Mouse (Mus musculus) lung, embryonic 15.5 days (tissue): ENCODE measurements around the gene Klhl40. TPM values are rescaled to one million over a fixed set of nuclear protein-coding genes. Genes with fewer than 3 reads are reported as not detected.

Experiments used
- ATAC-seq: fragments of 200-750 bp; cut with Nextera tagmentation; 2 replicates; pipeline ENCODE4 v1.8.0; 2017; ENCODE audit warnings: moderate number of reproducible peaks, borderline replicate concordance; ENCODE audit not compliant: low FRiP score, low TSS enrichment; ENCODE audit errors: extremely low read depth
- H3K27ac ChIP-seq: fragments of 300-500 bp; sonication (generic); 2 replicates; pipeline ENCODE4 v1.5.1; 2015; ENCODE audit warnings: moderate library complexity, mild to moderate bottlenecking, inconsistent platforms
- H3K27me3 ChIP-seq: fragments of 300-500 bp; sonication (generic); 2 replicates; pipeline ENCODE4 v1.6.1; 2015; ENCODE audit warnings: inconsistent platforms
- H3K36me3 ChIP-seq: fragments of 300-500 bp; sonication (generic); 2 replicates; pipeline ENCODE4 v1.6.1; 2015; ENCODE audit warnings: inconsistent platforms
- H3K4me1 ChIP-seq: fragments of 300-500 bp; sonication (generic); 2 replicates; pipeline ENCODE4 v1.6.1; 2015; ENCODE audit warnings: inconsistent platforms
- H3K4me2 ChIP-seq: fragments of 300-500 bp; sonication (generic); 2 replicates; pipeline ENCODE4 v1.6.1; 2015; ENCODE audit warnings: inconsistent platforms, mild to moderate bottlenecking, moderate library complexity
- H3K4me3 ChIP-seq: fragments of 300-500 bp; sonication (generic); 2 replicates; pipeline ENCODE4 v1.5.1; 2015; ENCODE audit warnings: mild to moderate bottlenecking, inconsistent platforms
- H3K9ac ChIP-seq: fragments of 300-500 bp; sonication (generic); 2 replicates; pipeline ENCODE4 v1.6.1; 2015; ENCODE audit warnings: inconsistent platforms
- H3K9me3 ChIP-seq: fragments of 300-500 bp; sonication (generic); 2 replicates; pipeline ENCODE4 v1.6.1; 2016; ENCODE audit warnings: inconsistent platforms
- WGBS: fragments of 180-500 bp; shearing (Covaris S2); methylation state at CpG from one replicate; pipeline ENCODE4 v1.1.7; 2015; 5-methylcytosine and 5-hydroxymethylcytosine counted together
- polyA plus RNA-seq: library from polyadenylated mRNA; unstranded; fragments of >200 nt; fragmentation: Nextera tagmentation; extraction: Ambion mirVana; gene quantifications from 2 replicates; pipeline ENCODE4 v1.2.1, GENCODE M21; 2015

The Klhl40 gene
- polyA plus RNA-seq, 1 experiment from 2014 or later: 0.47 TPM

GRCm38 (mm10) chr9:121760271-121761090 lies 16.9 kb upstream of the Klhl40 start:
- peak overlapping the region; percentile 96 for H3K4me2 ChIP-seq
- WGBS: 2% methylated on average over 43 of the region's 43 CpGs
- H3K4me3 ChIP-seq: peak overlapping the region; percentile 72
- no peaks in the 10 kb centered on the region for H3K27me3 ChIP-seq
- H3K4me1 ChIP-seq: peaks cover 46% of the 10 kb centered on the region
- H3K27ac ChIP-seq: peak overlapping the region; percentile 94
- peak; percentile 68 for ATAC-seq
- peaks cover 40% of the 10 kb centered on the region for H3K36me3 ChIP-seq
- H3K9me3 ChIP-seq: no peaks in the 10 kb centered on the region
- peak overlapping the region; percentile 94 for H3K9ac ChIP-seq

- peak overlapping the region; percentile 94 for H3K27ac ChIP-seq
- peaks cover 46% of the 10 kb centered on the region for H3K4me1 ChIP-seq
- H3K4me2 ChIP-seq: peak overlapping the region; percentile 96
- no peaks in the 10 kb centered on the region for H3K9me3 ChIP-seq
- peak overlapping the region; percentile 72 for H3K4me3 ChIP-seq
- H3K36me3 ChIP-seq: peaks cover 40% of the 10 kb centered on the region
- H3K9ac ChIP-seq: peak overlapping the region; percentile 94; the same call in 1 of the 2 replicates
- 53% methylated on average over 10 of the region's 10 CpGs for WGBS
- no peak for ATAC-seq
- no peaks in the 10 kb centered on the region for H3K27me3 ChIP-seq
Measured at GRCm38 (mm10) chr9:121761091-121761665, 16.2 kb upstream of the Klhl40 start.

GRCm38 (mm10) chr9:121761787-121762186 lies 15.6 kb upstream of the Klhl40 start:
- Histone ChIP-seq H3K9me3 (no peaks in the 10 kb centered on the region), H3K27me3 (no peaks in the 10 kb centered on the region), H3K27ac (no peak overlapping the region), H3K4me2 (no peak overlapping the region), H3K9ac (no peak overlapping the region), H3K4me3 (no peak overlapping the region), H3K4me1 (peaks cover 46% of the 10 kb centered on the region), H3K36me3 (peaks cover 43% of the 10 kb centered on the region)
- ATAC-seq: no peak
- 62% methylated on average over 8 of the region's 8 CpGs for WGBS

- no peak for ATAC-seq
- Histone ChIP-seq H3K4me2 (no peak overlapping the region), H3K27ac (no peak overlapping the region), H3K9ac (no peak overlapping the region), H3K4me1 (peaks cover 46% of the 10 kb centered on the region), H3K4me3 (no peak overlapping the region), H3K36me3 (peaks cover 46% of the 10 kb centered on the region), H3K9me3 (no peaks in the 10 kb centered on the region), H3K27me3 (no peaks in the 10 kb centered on the region)
- 86% methylated on average over 10 of the region's 10 CpGs for WGBS
Measured at GRCm38 (mm10) chr9:121762248-121762647, 15.2 kb upstream of the Klhl40 start.

- H3K27ac ChIP-seq: no peak overlapping the region
- H3K4me3 ChIP-seq: no peak overlapping the region
- no peak for ATAC-seq
- 81% methylated on average over 25 of the region's 25 CpGs for WGBS
- no peaks in the 10 kb centered on the region for H3K9me3 ChIP-seq
- peaks cover 49% of the 10 kb centered on the region for H3K36me3 ChIP-seq
- H3K27me3 ChIP-seq: no peaks in the 10 kb centered on the region
- peaks cover 46% of the 10 kb centered on the region for H3K4me1 ChIP-seq
- H3K4me2 ChIP-seq: no peak overlapping the region
- H3K9ac ChIP-seq: no peak overlapping the region
Measured at GRCm38 (mm10) chr9:121762761-121763160, 14.6 kb upstream of the Klhl40 start.

- Histone ChIP-seq H3K27me3 (no peaks in the 10 kb centered on the region), H3K36me3 (peaks cover 57% of the 10 kb centered on the region), H3K27ac (no peak overlapping the region), H3K4me3 (no peak overlapping the region), H3K4me2 (no peak overlapping the region), H3K9ac (no peak overlapping the region), H3K4me1 (peaks cover 36% of the 10 kb centered on the region), H3K9me3 (no peaks in the 10 kb centered on the region)
- WGBS: 72% methylated on average over 19 of the region's 19 CpGs
- ATAC-seq: no peak
Measured at GRCm38 (mm10) chr9:121763716-121764115, 13.7 kb upstream of the Klhl40 start.

- Histone ChIP-seq H3K27ac (peak overlapping the region; percentile 32), H3K9me3 (no peaks in the 10 kb centered on the region), H3K4me2 (no peak overlapping the region), H3K27me3 (no peaks in the 10 kb centered on the region), H3K36me3 (peaks cover 57% of the 10 kb centered on the region), H3K9ac (no peak overlapping the region), H3K4me3 (no peak overlapping the region), H3K4me1 (peaks cover 31% of the 10 kb centered on the region)
- 75% methylated on average over 16 of the region's 16 CpGs for WGBS
- ATAC-seq: no peak
Measured at GRCm38 (mm10) chr9:121765166-121765855, 12.1 kb upstream of the Klhl40 start.

- Histone ChIP-seq H3K27ac (no peak overlapping the region), H3K4me2 (no peak overlapping the region), H3K9me3 (no peaks in the 10 kb centered on the region), H3K9ac (no peak overlapping the region), H3K36me3 (peaks cover 10% of the 10 kb centered on the region), H3K4me1 (peaks cover 1% of the 10 kb centered on the region), H3K4me3 (no peak overlapping the region), H3K27me3 (peaks cover 19% of the 10 kb centered on the region)
- WGBS: 50% methylated on average over 5 of the region's 5 CpGs
- no peak for ATAC-seq
Measured at GRCm38 (mm10) chr9:121772412-121772811, 5.0 kb upstream of the Klhl40 start.

- peaks cover 40% of the 10 kb centered on the region for H3K27me3 ChIP-seq
- no peak overlapping the region for H3K27ac ChIP-seq
Measured at GRCm38 (mm10) chr9:121775951-121776350, 1.5 kb upstream of the Klhl40 start.

GRCm38 (mm10) chr9:121776511-121776910 lies 896 bp upstream of the Klhl40 start:
- H3K9ac ChIP-seq: no peak overlapping the region
- ATAC-seq: no peak
- WGBS: 77% methylated on average over 7 of the region's 7 CpGs
- H3K4me3 ChIP-seq: no peak overlapping the region
- peaks cover 11% of the 10 kb centered on the region for H3K4me1 ChIP-seq
- H3K4me2 ChIP-seq: no peak overlapping the region
- H3K9me3 ChIP-seq: no peaks in the 10 kb centered on the region
- peaks cover 40% of the 10 kb centered on the region for H3K27me3 ChIP-seq
- no peaks in the 10 kb centered on the region for H3K36me3 ChIP-seq
- no peak overlapping the region for H3K27ac ChIP-seq

More at GRCm38 (mm10) chr9:121775951-121776350, 1.5 kb upstream of the Klhl40 start:
- no peak for ATAC-seq
- Histone ChIP-seq H3K4me2 (no peak overlapping the region), H3K9me3 (no peaks in the 10 kb centered on the region), H3K36me3 (no peaks in the 10 kb centered on the region), H3K4me3 (no peak overlapping the region), H3K9ac (no peak overlapping the region), H3K4me1 (peaks cover 11% of the 10 kb centered on the region)
- 73% methylated on average over 10 of the region's 10 CpGs for WGBS

- H3K36me3 ChIP-seq: no peaks in the 10 kb centered on the region
- peak overlapping the region; percentile 65 for H3K4me2 ChIP-seq
- peaks cover 11% of the 10 kb centered on the region for H3K4me1 ChIP-seq
- H3K9me3 ChIP-seq: no peaks in the 10 kb centered on the region
- WGBS: 10% methylated on average over 54 of the region's 54 CpGs
- H3K9ac ChIP-seq: no peak overlapping the region
- peak; percentile 40; the same call in 1 of the 2 replicates for ATAC-seq
- H3K27me3 ChIP-seq: peaks cover 40% of the 10 kb centered on the region
- H3K4me3 ChIP-seq: peak overlapping the region; percentile 28
- no peak overlapping the region for H3K27ac ChIP-seq
Measured at GRCm38 (mm10) chr9:121778066-121778624, 738 bp downstream of the Klhl40 start.
